Mouse (Mus musculus) heart, postnatal 0 days (tissue): ENCODE data around the gene Sh2d3c.

ENCODE experiments used
- CTCF ChIP-seq: IDR thresholded peaks from 2 replicates; pipeline ENCODE4 v1.5.1; 2016; ENCODE audit warnings: antibody characterized with exemption, control low read depth, low read depth
- EP300 ChIP-seq: IDR thresholded peaks from 2 replicates; pipeline ENCODE4 v1.6.1; 2016; ENCODE audit warnings: antibody characterized with exemption, low read depth

DNA sequence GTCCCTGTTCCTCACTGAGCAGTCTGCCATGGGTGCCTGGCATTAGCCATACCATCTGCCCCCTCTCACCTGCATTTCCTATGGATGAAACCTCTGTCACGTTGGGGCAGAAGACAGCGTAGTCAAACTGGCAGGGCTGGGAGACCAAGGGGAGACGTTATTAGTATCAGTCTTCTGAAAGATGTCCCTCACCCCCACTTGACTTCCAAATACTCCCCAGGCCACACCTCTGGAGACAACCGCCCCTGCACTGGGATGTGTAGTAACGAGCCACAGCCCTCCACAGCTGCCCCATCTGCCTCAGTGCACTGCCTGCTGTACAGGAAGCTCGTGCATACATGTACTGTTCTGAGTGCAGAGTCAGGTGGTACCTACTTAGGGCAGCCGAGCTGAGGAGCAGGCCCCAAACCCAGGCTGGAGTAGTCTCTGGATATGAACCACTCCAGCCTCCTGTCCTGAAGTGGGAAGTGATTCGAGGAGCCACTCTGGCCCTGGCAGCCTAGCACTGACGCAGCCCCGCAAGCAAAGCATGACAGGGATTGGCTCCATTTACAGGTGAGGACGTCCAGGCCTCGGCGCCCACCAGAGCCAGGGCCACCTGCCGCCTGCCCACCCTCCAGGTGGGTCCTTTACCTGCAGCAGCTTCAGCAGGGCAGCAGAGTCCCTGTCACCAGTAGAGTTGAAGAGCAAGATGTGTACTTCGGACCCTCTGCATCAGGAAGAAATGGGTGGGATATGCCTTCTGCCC is 36.0 kb upstream of the Sh2d3c start:
- TF ChIP-seq CTCF (no peak), EP300 (no peak)
